Mouse (Mus musculus) liver, adult 2 months (tissue): ENCODE results near the gene Igfbpl1. TPM values are rescaled to one million over a fixed set of nuclear protein-coding genes. Genes with fewer than 3 reads are reported as not detected.
A peak's percentile ranks its signal among the peaks of the same experiment; 100 is the strongest.

Experiments used
- DNase-seq: peaks from one replicate; pipeline ENCODE4 v3.0.0-alpha.2; 2011; ENCODE audit warnings: low read depth, low spot score; ENCODE audit errors: extremely low read depth
- H3K27ac ChIP-seq: fragments of 200-500 bp; replicated peaks from 2 replicates; pipeline ENCODE4 v1.5.1; 2012; ENCODE audit warnings: low read depth, mild to moderate bottlenecking, control low read depth, inconsistent platforms, low read length; ENCODE audit not compliant: insufficient read depth
- H3K27me3 ChIP-seq: fragments of 200-500 bp; 2 replicates; pipeline ENCODE4 v1.6.1; 2012; ENCODE audit warnings: mild to moderate bottlenecking, moderate library complexity, low read length, inconsistent platforms; ENCODE audit not compliant: control insufficient read depth, insufficient read depth
- H3K36me3 ChIP-seq: fragments of 200-500 bp; 2 replicates; pipeline ENCODE4 v1.6.1; 2012; ENCODE audit warnings: low read length, inconsistent platforms; ENCODE audit not compliant: control insufficient read depth, insufficient read depth
- H3K4me1 ChIP-seq: fragments of 200-500 bp; 2 replicates; pipeline ENCODE4 v1.6.1; 2011; ENCODE audit warnings: low read length; ENCODE audit not compliant: control insufficient read depth, insufficient read depth
- H3K4me3 ChIP-seq: fragments of 200-500 bp; 2 replicates; pipeline ENCODE4 v1.5.1; 2011; ENCODE audit warnings: low read depth, mild to moderate bottlenecking, control low read depth, low read length, moderate library complexity; ENCODE audit not compliant: insufficient read depth
- H3K79me2 ChIP-seq: fragments of 200-500 bp; 2 replicates; pipeline ENCODE4 v1.6.1; 2012; ENCODE audit warnings: inconsistent platforms, mild to moderate bottlenecking, low read length, moderate library complexity; ENCODE audit not compliant: control insufficient read depth, insufficient read depth
- H3K9ac ChIP-seq: fragments of 200-500 bp; 2 replicates; pipeline ENCODE4 v1.6.1; 2012; ENCODE audit warnings: low read depth, mild to moderate bottlenecking, control low read depth, inconsistent platforms, low read length
- CTCF ChIP-seq: fragments of 200-500 bp; IDR thresholded peaks from 2 replicates; pipeline ENCODE4 v1.5.1; 2011; ENCODE audit warnings: low read depth, low read length, control low read depth
- POLR2A ChIP-seq: fragments of 200-500 bp; IDR thresholded peaks from 2 replicates; pipeline ENCODE4 v1.6.1; 2011; ENCODE audit warnings: low read length, control low read depth; ENCODE audit not compliant: insufficient read depth; ENCODE audit errors: extremely low read depth
- WGBS: fragments of 180-500 bp; shearing (Covaris S2); methylation state at CpG from one replicate; pipeline ENCODE4 v1.1.7; 2018; 5-methylcytosine and 5-hydroxymethylcytosine counted together
- polyA plus RNA-seq: library from polyadenylated mRNA; depleted of rRNA; stranded (reverse); fragments of >200 nt; gene quantifications from 2 replicates; pipeline ENCODE4 v1.2.3, GENCODE M21; 2012
- total RNA-seq: library from RNA; depleted of rRNA; stranded (reverse); fragments of >200 nt; gene quantifications from 2 replicates; pipeline ENCODE4 v1.2.3, GENCODE M21; 2014

The Igfbpl1 gene
- total and polyA plus RNA-seq, 2 experiments, result not detected

DNA sequence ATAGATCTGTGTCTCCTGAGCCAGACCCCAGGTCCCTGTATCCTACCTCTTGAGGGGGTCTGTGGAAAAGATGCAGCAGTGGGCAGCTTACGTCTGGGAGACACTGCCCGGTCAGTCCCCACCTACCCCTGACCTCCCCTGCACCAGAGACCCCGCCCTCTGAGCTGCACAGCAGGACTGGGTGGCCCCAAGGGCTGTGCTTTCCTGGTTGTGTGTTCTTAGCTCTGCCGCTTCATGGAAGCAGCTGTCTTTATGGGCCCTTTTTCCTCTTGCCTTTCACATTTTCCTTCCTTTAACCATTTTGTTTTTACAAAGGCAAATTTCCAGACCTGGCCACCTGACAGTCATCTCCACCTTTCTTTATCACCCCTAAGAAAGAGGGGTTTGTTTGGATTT lies 56.1 kb downstream of the Igfbpl1 start:
- no peak for TF ChIP-seq CTCF
- no peak for TF ChIP-seq POLR2A
- no peaks in the 10 kb centered on the region; the same call in 1 of the 2 replicates for H3K27me3 ChIP-seq

DNA sequence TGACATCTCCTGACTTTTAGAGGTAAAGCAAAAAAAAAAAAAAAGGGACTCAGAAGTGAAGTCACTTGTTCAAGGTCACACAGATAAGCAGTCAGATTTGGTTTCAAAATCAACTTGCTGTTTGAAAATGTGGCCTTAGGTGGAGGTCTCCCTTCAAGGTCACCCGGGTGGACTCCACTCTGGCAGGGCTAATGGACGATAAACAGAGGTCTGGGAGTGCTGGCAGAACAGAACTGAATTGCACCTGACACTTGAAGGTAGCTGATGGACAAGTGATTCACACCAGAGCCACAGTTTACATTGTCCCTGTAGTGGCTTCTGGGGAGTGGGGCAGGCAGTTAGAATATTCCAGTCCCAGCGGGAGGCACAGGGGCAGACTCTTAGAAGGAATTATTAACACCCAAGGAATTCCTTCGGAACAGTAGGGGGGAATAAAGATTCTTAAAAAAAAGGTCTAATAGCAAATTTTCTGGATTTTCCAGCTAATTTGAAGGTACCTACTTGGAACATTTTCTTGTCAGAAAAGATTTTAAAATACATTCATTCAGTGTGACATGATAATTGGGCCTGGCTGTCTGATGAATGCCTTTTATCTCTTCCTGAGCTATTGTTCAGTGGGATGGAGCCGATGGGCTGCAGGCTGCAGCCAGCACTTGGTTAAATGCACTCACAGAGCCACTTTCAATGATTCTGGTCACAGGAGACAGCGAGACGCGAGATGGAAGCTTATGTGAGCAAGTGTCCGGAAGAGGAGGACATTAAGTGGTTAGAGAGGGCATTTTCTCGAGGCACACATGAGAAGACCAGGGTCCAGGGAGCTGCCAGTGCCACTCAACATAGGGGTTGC lies 56.7 kb downstream of the Igfbpl1 start:
- Histone ChIP-seq H3K4me1 (peaks cover 3% of the 10 kb centered on the region; the same call in 1 of the 2 replicates), H3K79me2 (no peaks in the 10 kb centered on the region), H3K4me3 (no peak overlapping the region), H3K36me3 (no peaks in the 10 kb centered on the region), H3K9ac (no peak overlapping the region), H3K27ac (no peak overlapping the region), H3K27me3 (no peaks in the 10 kb centered on the region; the same call in 1 of the 2 replicates)
- WGBS, result 54% methylated on average over 10 of the region's 10 CpGs
- DNase-seq, result peak; percentile 46
- TF ChIP-seq POLR2A (no peak), CTCF (no peak)

More for the DNA sequence above, 56.1 kb downstream of the Igfbpl1 start:
- Histone ChIP-seq H3K9ac (no peak overlapping the region), H3K36me3 (no peaks in the 10 kb centered on the region), H3K4me3 (no peak overlapping the region), H3K27ac (no peak overlapping the region), H3K79me2 (no peaks in the 10 kb centered on the region), H3K4me1 (peaks cover 3% of the 10 kb centered on the region; the same call in 1 of the 2 replicates)
- 82% methylated on average over 4 of the region's 4 CpGs for WGBS
- DNase-seq, result no peak

DNA sequence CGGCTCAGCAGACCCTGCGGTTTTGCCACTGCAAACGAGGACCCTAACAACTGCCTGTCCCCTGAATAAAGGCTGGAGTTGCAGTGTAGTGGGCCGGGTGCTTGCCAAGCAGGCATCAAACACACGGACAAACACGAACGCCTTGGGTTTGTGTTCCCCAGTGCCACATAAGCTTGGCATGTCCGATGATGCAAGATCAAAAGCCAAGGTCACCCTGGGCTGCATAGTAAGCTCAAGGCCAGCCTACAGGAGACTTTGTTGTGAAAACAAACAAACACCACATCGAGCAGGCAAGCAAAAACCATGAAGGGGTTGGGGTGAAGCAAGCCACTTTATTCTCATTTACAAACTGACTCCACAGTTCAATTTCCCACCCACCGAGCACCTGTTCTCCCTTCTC lies 57.6 kb downstream of the Igfbpl1 start:
- no peak overlapping the region for H3K27ac ChIP-seq
- no peak overlapping the region for H3K9ac ChIP-seq
- no peaks in the 10 kb centered on the region; the same call in 1 of the 2 replicates for H3K27me3 ChIP-seq
- peaks cover 5% of the 10 kb centered on the region; the same call in 1 of the 2 replicates for H3K4me1 ChIP-seq
- no peaks in the 10 kb centered on the region for H3K79me2 ChIP-seq
- no peak for TF ChIP-seq CTCF
- no peak for TF ChIP-seq POLR2A
- WGBS, result 37% methylated on average over 10 of the region's 10 CpGs
- DNase-seq, result peak; percentile 61
- no peak overlapping the region for H3K4me3 ChIP-seq
- no peaks in the 10 kb centered on the region for H3K36me3 ChIP-seq

DNA sequence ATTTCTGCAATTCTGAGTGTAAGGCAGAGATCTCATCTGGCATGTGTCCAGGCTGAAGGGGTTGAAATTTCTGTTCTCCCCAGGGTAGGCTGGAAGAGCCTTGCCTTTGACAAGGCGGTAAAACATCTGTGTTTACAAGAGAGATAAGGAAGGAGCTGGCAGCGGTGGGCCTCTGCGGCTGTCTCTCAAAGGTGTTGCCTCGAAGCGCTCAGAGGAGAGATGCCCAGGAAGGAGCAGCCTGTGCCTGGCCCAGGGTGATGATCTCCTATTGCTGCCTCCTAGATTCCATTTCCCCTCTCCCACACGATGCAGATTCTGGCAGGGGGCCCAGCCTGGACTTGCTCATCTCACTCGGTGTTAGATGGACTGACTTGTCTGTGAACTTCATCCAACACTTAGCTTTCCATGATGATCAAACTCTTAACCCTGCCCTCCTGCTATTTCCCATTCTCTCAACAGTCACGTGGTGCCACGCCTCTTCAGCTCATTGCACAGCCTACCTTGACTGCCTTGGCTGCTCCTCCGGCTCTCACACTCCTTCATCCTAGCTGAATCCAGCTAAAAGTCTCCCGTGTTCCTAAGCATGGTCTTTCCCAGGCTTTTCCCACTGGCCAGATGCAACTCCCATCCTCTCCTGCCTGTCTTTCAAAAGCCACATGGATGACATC lies 58.7 kb downstream of the Igfbpl1 start:
- DNase-seq, result no peak
- WGBS, result 53% methylated on average over 11 of the region's 11 CpGs

DNA sequence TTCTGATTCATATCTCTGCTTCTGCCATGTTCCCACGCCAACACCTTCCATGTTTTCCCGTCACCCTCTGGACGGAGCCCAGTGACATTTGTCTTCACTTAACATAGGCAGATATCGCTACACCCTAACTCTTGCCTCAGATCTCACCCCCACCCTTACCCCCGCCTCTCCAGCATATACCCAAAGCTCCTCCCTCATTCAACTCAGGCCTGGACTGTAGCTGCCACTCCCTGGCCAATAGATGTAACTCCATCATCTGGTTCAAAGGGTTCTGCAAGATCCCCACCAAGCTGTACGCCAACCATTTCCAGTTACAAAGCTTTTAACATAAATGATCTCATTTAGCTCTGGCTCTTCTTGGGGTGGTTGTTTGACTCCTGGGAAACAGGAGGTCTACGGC lies 59.9 kb downstream of the Igfbpl1 start:
- H3K36me3 ChIP-seq, result no peaks in the 10 kb centered on the region
- H3K27me3 ChIP-seq, result no peaks in the 10 kb centered on the region; the same call in 1 of the 2 replicates
- H3K9ac ChIP-seq, result no peak overlapping the region
- TF ChIP-seq POLR2A, result no peak
- no peak for TF ChIP-seq CTCF
- DNase-seq, result no peak
- 97% methylated on average over 7 of the region's 7 CpGs for WGBS
- H3K4me1 ChIP-seq, result peaks cover 5% of the 10 kb centered on the region; the same call in 1 of the 2 replicates
- H3K4me3 ChIP-seq, result no peak overlapping the region
- no peaks in the 10 kb centered on the region for H3K79me2 ChIP-seq
- no peak overlapping the region for H3K27ac ChIP-seq

More for the DNA sequence above, 58.7 kb downstream of the Igfbpl1 start:
- H3K4me1 ChIP-seq, result peaks cover 5% of the 10 kb centered on the region; the same call in 1 of the 2 replicates
- TF ChIP-seq CTCF (no peak), POLR2A (no peak)
- no peaks in the 10 kb centered on the region; the same call in 1 of the 2 replicates for H3K27me3 ChIP-seq
- H3K27ac ChIP-seq, result no peak overlapping the region
- H3K4me3 ChIP-seq, result no peak overlapping the region
- no peaks in the 10 kb centered on the region for H3K79me2 ChIP-seq
- no peaks in the 10 kb centered on the region for H3K36me3 ChIP-seq
- no peak overlapping the region for H3K9ac ChIP-seq
